Mouse (Mus musculus): ENCODE measurements around the gene Olfr806. TPM values are rescaled to one million over a fixed set of nuclear protein-coding genes. Genes with fewer than 3 reads are reported as not detected.

Olfr806 gene
- total and polyA plus RNA-seq, 3 experiments = not detected

DNA sequence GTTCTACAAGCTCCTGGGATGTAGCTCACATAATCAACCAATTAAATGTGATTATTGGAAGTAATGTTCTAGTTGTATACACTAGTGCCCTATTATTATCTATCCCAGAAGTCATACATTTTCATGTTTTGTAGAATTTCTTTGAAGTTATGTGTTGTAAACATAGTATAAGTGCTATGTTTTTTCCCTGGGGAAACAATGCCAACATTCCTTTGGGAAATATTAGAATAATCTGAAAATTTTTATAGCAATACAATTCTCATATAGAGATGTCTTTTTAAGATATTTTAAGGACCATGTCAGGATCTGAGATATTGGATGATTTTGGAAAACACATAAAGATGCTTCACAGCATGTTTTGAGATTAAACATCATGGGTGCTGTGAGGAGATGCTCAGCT is 32.6 kb upstream of the Olfr806 start, which contains the start of gene Olfr809:
TSS of gene Olfr809 (plus strand) at position 301 of the 400 bp plus-strand sequence.
- in situ Hi-C loops (cut with MboI; ENCODE audit: low pct_ligation_motif_present, low pct_unique_long_range_greater_than_20kb, low sequenced_read_pairs) = no loop called here
- TF ChIP-seq MAFK (IDR thresholded peaks at IDR 0.05; ENCODE audit: insufficient replicate concordance, low read length) (no peak), NRF1 (IDR thresholded peaks at IDR 0.05; ENCODE audit: low read depth, low read length) (no peak), JUND (conservative IDR thresholded peaks at IDR 0.05; ENCODE audit: low read depth, low read length) (no peak), CHD1 (IDR thresholded peaks at IDR 0.05; ENCODE audit: low read depth, low read length) (no peak), E2F4 (IDR thresholded peaks at IDR 0.05; ENCODE audit: insufficient replicate concordance, low read depth, low read length) (no peak), CTCF (conservative IDR thresholded peaks at IDR 0.05 in 1 of 2, IDR thresholded peaks at IDR 0.05 in 1 of 2; ENCODE audit: low read depth in 2 of 2, low read length in 2 of 2) (no peak), MAZ (IDR thresholded peaks at IDR 0.05; ENCODE audit: low read depth, low read length) (no peak), SIN3A (IDR thresholded peaks at IDR 0.05; ENCODE audit: low read length) (no peak), CHD2 (IDR thresholded peaks at IDR 0.05; ENCODE audit: low read length) (no peak), JUN (IDR thresholded peaks at IDR 0.05; ENCODE audit: insufficient read depth, low read depth, low read length) (no peak), POLR2AphosphoS2 (IDR thresholded peaks at IDR 0.05; ENCODE audit: low read depth, low read length) (no peak), BHLHE40 (IDR thresholded peaks at IDR 0.05; ENCODE audit: low read depth, low read length) (no peak), MEF2A (IDR thresholded peaks at IDR 0.05; ENCODE audit: borderline replicate concordance, low read depth, low read length) (no peak), PAX5 (IDR thresholded peaks at IDR 0.05; ENCODE audit: low read length) (no peak), USF2 (conservative IDR thresholded peaks at IDR 0.05; ENCODE audit: low read depth, low read length) (no peak), HCFC1 (IDR thresholded peaks at IDR 0.05; ENCODE audit: low read depth, low read length) (no peak), POLR2A (IDR thresholded peaks at IDR 0.05; ENCODE audit: low read depth, low read length) (no peak), RCOR1 (conservative IDR thresholded peaks at IDR 0.05; ENCODE audit: low read depth, low read length) (no peak), ZMIZ1 (IDR thresholded peaks at IDR 0.05; ENCODE audit: low read depth, low read length) (no peak), KAT2A (IDR thresholded peaks at IDR 0.05; ENCODE audit: insufficient replicate concordance, low read length) (no peak)
- Histone ChIP-seq H3K79me2 (replicated peaks; ENCODE audit: control insufficient read depth, extremely low read depth, insufficient read depth, poor library complexity, severe bottlenecking) (no peaks in the 10 kb centered on the region), H3K4me3 (replicated peaks in 1 of 3; ENCODE audit: low read depth in 2 of 3, low read length in 2 of 3, poor library complexity in 1 of 3) (no peak within 1 kb of the TSS), H3K9ac (ENCODE audit: insufficient read depth, low read depth) (no peak within 1 kb of the TSS), H3K36me3 (replicated peaks in 1 of 2; ENCODE audit: control insufficient read depth in 1 of 2, insufficient read depth in 1 of 2, low read length in 1 of 2) (no peaks in the 10 kb centered on the region), H3K9me3 (replicated peaks; ENCODE audit: low read length) (no peaks in the 10 kb centered on the region), H3K27ac (ENCODE audit: insufficient read depth, low read depth) (no peak within 1 kb of the TSS), H3K4me2 (ENCODE audit: insufficient read depth, low read depth, poor library complexity, severe bottlenecking) (no peak within 1 kb of the TSS), H3K27me3 (replicated peaks) (no peaks in the 10 kb centered on the region), H3K4me1 (ENCODE audit: control insufficient read depth in 1 of 2, insufficient read depth in 2 of 2) (no peaks in the 10 kb centered on the region)
- dilution Hi-C loops (cut with MboI; ENCODE audit: extremely low pct_ligation_motif_present, extremely low pct_unique_long_range_greater_than_20kb, low sequenced_read_pairs) = no loop called here
- DNase-seq (ENCODE audit: extremely low read depth) = no peak

DNA sequence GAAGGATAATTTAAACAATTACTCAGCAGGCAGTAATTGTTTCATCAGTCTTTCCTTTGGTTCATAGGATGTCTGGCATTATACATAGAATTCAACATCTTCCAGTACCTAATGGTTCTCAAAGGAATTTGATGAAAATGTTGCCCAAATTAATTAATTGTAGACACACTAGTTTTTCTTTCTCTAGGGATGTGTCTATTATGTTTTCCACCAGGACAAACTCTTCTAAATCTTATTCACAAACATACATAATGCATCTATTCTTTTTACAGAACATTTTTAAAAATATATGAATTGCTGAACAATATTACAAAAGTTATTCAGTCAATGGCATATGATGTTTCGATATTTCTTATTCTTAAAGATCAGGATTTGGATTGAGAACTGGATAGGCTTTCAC is 23.5 kb upstream of the Olfr806 start, which contains the start of gene Olfr808:
TSS of gene Olfr808 (plus strand) at position 301 of the 400 bp plus-strand sequence.
- Histone ChIP-seq H3K27me3 (replicated peaks) (no peaks in the 10 kb centered on the region), H3K4me1 (ENCODE audit: control insufficient read depth in 1 of 2, insufficient read depth in 2 of 2) (no peaks in the 10 kb centered on the region), H3K27ac (ENCODE audit: insufficient read depth, low read depth) (no peak within 1 kb of the TSS), H3K36me3 (replicated peaks in 1 of 2; ENCODE audit: control insufficient read depth in 1 of 2, insufficient read depth in 1 of 2, low read length in 1 of 2) (no peaks in the 10 kb centered on the region), H3K9ac (ENCODE audit: insufficient read depth, low read depth) (no peak within 1 kb of the TSS), H3K4me3 (replicated peaks in 1 of 3; ENCODE audit: low read depth in 2 of 3, low read length in 2 of 3, poor library complexity in 1 of 3) (no peak within 1 kb of the TSS), H3K79me2 (replicated peaks; ENCODE audit: control insufficient read depth, extremely low read depth, insufficient read depth, poor library complexity, severe bottlenecking) (no peaks in the 10 kb centered on the region), H3K9me3 (replicated peaks; ENCODE audit: low read length) (no peaks in the 10 kb centered on the region), H3K4me2 (ENCODE audit: insufficient read depth, low read depth, poor library complexity, severe bottlenecking) (no peak within 1 kb of the TSS)
- dilution Hi-C loops (cut with MboI; ENCODE audit: extremely low pct_ligation_motif_present, extremely low pct_unique_long_range_greater_than_20kb, low sequenced_read_pairs) (no loop called here), in situ Hi-C loops (cut with MboI; ENCODE audit: low pct_ligation_motif_present, low pct_unique_long_range_greater_than_20kb, low sequenced_read_pairs) (no loop called here)
- no peak for TF ChIP-seq USF2 (conservative IDR thresholded peaks at IDR 0.05; ENCODE audit: low read depth, low read length)
- TF ChIP-seq CTCF (conservative IDR thresholded peaks at IDR 0.05 in 1 of 2, IDR thresholded peaks at IDR 0.05 in 1 of 2; ENCODE audit: low read depth in 2 of 2, low read length in 2 of 2) = no peak
- no peak for TF ChIP-seq POLR2AphosphoS2 (IDR thresholded peaks at IDR 0.05; ENCODE audit: low read depth, low read length)
- TF ChIP-seq E2F4 (IDR thresholded peaks at IDR 0.05; ENCODE audit: insufficient replicate concordance, low read depth, low read length) = no peak
- no peak for TF ChIP-seq ETS1 (conservative IDR thresholded peaks at IDR 0.05; ENCODE audit: low read depth, low read length)
- TF ChIP-seq ZKSCAN1 (IDR thresholded peaks at IDR 0.05; ENCODE audit: borderline replicate concordance, low read depth, low read length) = no peak
- TF ChIP-seq HCFC1 (IDR thresholded peaks at IDR 0.05; ENCODE audit: low read depth, low read length) = no peak
- no peak for TF ChIP-seq GABPA (IDR thresholded peaks at IDR 0.05; ENCODE audit: insufficient replicate concordance, low read depth, low read length)
- no peak for TF ChIP-seq NELFE (IDR thresholded peaks at IDR 0.05; ENCODE audit: low read depth, low read length)
- TF ChIP-seq MAZ (IDR thresholded peaks at IDR 0.05; ENCODE audit: low read depth, low read length) = no peak
- no peak for TF ChIP-seq RAD21 (IDR thresholded peaks at IDR 0.05; ENCODE audit: low read depth, low read length)
- TF ChIP-seq USF1 (IDR thresholded peaks at IDR 0.05; ENCODE audit: low read depth, low read length) = no peak
- no peak for TF ChIP-seq CHD1 (IDR thresholded peaks at IDR 0.05; ENCODE audit: low read depth, low read length)
- TF ChIP-seq IRF4 (IDR thresholded peaks at IDR 0.05; ENCODE audit: low read depth, low read length) = no peak
- DNase-seq (ENCODE audit: extremely low read depth) = no peak

Measured in CH12.LX (cell line).